Comparison of ENCODE assay signal across 8 mouse cellular contexts in genomic region chr16:90521191-90521950, GRCm38 (mm10).
A peak's percentile ranks its signal among the peaks of the same experiment; 100 is the strongest.
DNase-seq lines count a peak whose midpoint lies in the region; ATAC-seq lines count a peak whose summit lies in the region.

No protein-coding gene starts in this region.

- no peak overlapping the region for H3K4me3 ChIP-seq in heart, embryonic 13.5 days
- no peak overlapping the region for H3K4me3 ChIP-seq in embryonic facial prominence, embryonic 11.5 days (ENCODE audit: low read depth, low read length)
- no peak overlapping the region for H3K4me3 ChIP-seq in hindbrain, embryonic 12.5 days
- H3K4me3 ChIP-seq in midbrain, embryonic 16.5 days (ENCODE audit: low read depth, low read length) = no peak overlapping the region

- H3K36me3 ChIP-seq in heart, embryonic 13.5 days = no peaks in the 10 kb centered on the region
- H3K36me3 ChIP-seq in embryonic facial prominence, embryonic 11.5 days (replicated peaks; ENCODE audit: control insufficient read depth, insufficient read depth, low read depth, low read length) = no peaks in the 10 kb centered on the region
- H3K36me3 ChIP-seq in hindbrain, embryonic 12.5 days = no peaks in the 10 kb centered on the region
- H3K36me3 ChIP-seq in midbrain, embryonic 16.5 days (ENCODE audit: control insufficient read depth, insufficient read depth, low read length) = no peaks in the 10 kb centered on the region

- H3K4me2 ChIP-seq in heart, embryonic 13.5 days = no peak overlapping the region
- H3K4me2 ChIP-seq in embryonic facial prominence, embryonic 11.5 days (ENCODE audit: low read depth, low read length) = no peak overlapping the region
- peak overlapping the region; percentile 19 for H3K4me2 ChIP-seq in hindbrain, embryonic 12.5 days (replicated peaks)
- H3K4me2 ChIP-seq in midbrain, embryonic 16.5 days (ENCODE audit: low read length) = no peak overlapping the region

- peaks cover 38% of the 10 kb centered on the region for H3K4me1 ChIP-seq in heart, embryonic 13.5 days
- H3K4me1 ChIP-seq in embryonic facial prominence, embryonic 11.5 days (ENCODE audit: control insufficient read depth, insufficient read depth, low read length) = peaks cover 9% of the 10 kb centered on the region
- peaks cover 38% of the 10 kb centered on the region for H3K4me1 ChIP-seq in hindbrain, embryonic 12.5 days
- peaks cover 10% of the 10 kb centered on the region for H3K4me1 ChIP-seq in midbrain, embryonic 16.5 days (ENCODE audit: control insufficient read depth, insufficient read depth, low read length)

- H3K27me3 ChIP-seq in heart, embryonic 13.5 days (replicated peaks) = no peaks in the 10 kb centered on the region; the same call in 1 of the 2 replicates
- no peaks in the 10 kb centered on the region for H3K27me3 ChIP-seq in embryonic facial prominence, embryonic 11.5 days (ENCODE audit: control insufficient read depth, insufficient read depth, low read length)
- no peaks in the 10 kb centered on the region for H3K27me3 ChIP-seq in hindbrain, embryonic 12.5 days
- no peaks in the 10 kb centered on the region for H3K27me3 ChIP-seq in midbrain, embryonic 16.5 days (ENCODE audit: control insufficient read depth, insufficient read depth, low read depth, low read length)

- no peaks in the 10 kb centered on the region for H3K9me3 ChIP-seq in heart, embryonic 13.5 days
- no peaks in the 10 kb centered on the region for H3K9me3 ChIP-seq in embryonic facial prominence, embryonic 11.5 days (replicated peaks; ENCODE audit: control insufficient read depth, low read length)
- H3K9me3 ChIP-seq in hindbrain, embryonic 12.5 days (replicated peaks) = no peaks in the 10 kb centered on the region
- H3K9me3 ChIP-seq in midbrain, embryonic 16.5 days (replicated peaks; ENCODE audit: control insufficient read depth, low read length, poor library complexity, severe bottlenecking) = no peaks in the 10 kb centered on the region

- peak overlapping the region; percentile 25; the same call in 1 of the 2 replicates for H3K9ac ChIP-seq in heart, embryonic 13.5 days
- H3K9ac ChIP-seq in embryonic facial prominence, embryonic 11.5 days (replicated peaks; ENCODE audit: low read length) = peak overlapping the region; percentile 32
- no peak overlapping the region for H3K9ac ChIP-seq in hindbrain, embryonic 12.5 days
- H3K9ac ChIP-seq in midbrain, embryonic 16.5 days (ENCODE audit: low read depth, low read length) = no peak overlapping the region

- no peak for ATAC-seq in heart, embryonic 13.5 days (ENCODE audit: extremely low read depth, insufficient number of reproducible peaks, low FRiP score, low TSS enrichment)
- no peak for ATAC-seq in embryonic facial prominence, embryonic 11.5 days (replicated peaks; ENCODE audit: insufficient number of reproducible peaks, low FRiP score, low TSS enrichment, low read depth)
- ATAC-seq in hindbrain, embryonic 12.5 days (ENCODE audit: low FRiP score) = peak; percentile 61
- ATAC-seq in midbrain, embryonic 16.5 days = peak; percentile 14; the same call in 1 of the 2 replicates

- no peak overlapping the region for H3K27ac ChIP-seq in heart, embryonic 13.5 days (replicated peaks)
- no peak overlapping the region for H3K27ac ChIP-seq in embryonic facial prominence, embryonic 11.5 days (replicated peaks; ENCODE audit: low read depth, low read length)
- H3K27ac ChIP-seq in hindbrain, embryonic 12.5 days = peak overlapping the region; percentile 80
- H3K27ac ChIP-seq in midbrain, embryonic 16.5 days (ENCODE audit: low read length) = peak overlapping the region; percentile 56

- DNase-seq in heart, adult 18-20 months = no peak
- no peak for DNase-seq in embryonic facial prominence, embryonic 11.5 days (ENCODE audit: low spot score)
- DNase-seq in adrenal gland, postnatal 10 days = no peak
- no peak for DNase-seq in lung, postnatal 4 days
- DNase-seq in lung, postnatal 10 days = no peak

- WGBS in heart, embryonic 13.5 days = 26% methylated on average over 10 of the region's 10 CpGs
- 17% methylated on average over 10 of the region's 10 CpGs for WGBS in embryonic facial prominence, embryonic 11.5 days
- WGBS in hindbrain, embryonic 12.5 days = 12% methylated on average over 10 of the region's 10 CpGs
- 7% methylated on average over 10 of the region's 10 CpGs for WGBS in midbrain, embryonic 16.5 days

Comparison
In these comparisons a context has a peak if more than half of its experiments do, and no peak if none do; other contexts are left out.
1. ATAC-seq: peak in hindbrain, embryonic 12.5 days (single experiment) and midbrain, embryonic 16.5 days (single experiment); none in heart, embryonic 13.5 days (single experiment) and embryonic facial prominence, embryonic 11.5 days (single experiment).
2. H3K27ac ChIP-seq: peak in hindbrain, embryonic 12.5 days (single experiment) and midbrain, embryonic 16.5 days (single experiment); none in heart, embryonic 13.5 days (single experiment) and embryonic facial prominence, embryonic 11.5 days (single experiment).
3. H3K9ac ChIP-seq: peak in heart, embryonic 13.5 days (single experiment) and embryonic facial prominence, embryonic 11.5 days (single experiment); none in hindbrain, embryonic 12.5 days (single experiment) and midbrain, embryonic 16.5 days (single experiment).